Mouse (Mus musculus) stomach, postnatal 0 days (tissue): ENCODE measurements at regions not wholly inside any gene's neighbourhood (a gene's known extent, or its start where the extent isn't known, plus 50 kb on each side); places are given as distances from the start of the nearest gene placed in this dataset.

Source experiments
- CTCF ChIP-seq: IDR thresholded peaks from 2 replicates; pipeline ENCODE4 v1.5.1; 2016; ENCODE audit warnings: antibody characterized with exemption, low read depth, mild to moderate bottlenecking, moderate library complexity
- EP300 ChIP-seq: optimal IDR thresholded peaks from 2 replicates; pipeline ENCODE3; 2016; ENCODE audit warnings: antibody characterized with exemption

- TF ChIP-seq EP300 = no peak
- TF ChIP-seq CTCF = no peak
These were observed 62.5 kb upstream of the 1700025G04Rik start for GRCm38 (mm10) chr1:152152474-152152873.
